Mouse (Mus musculus): ENCODE measurements around the gene Nr6a1. TPM values are rescaled to one million over a fixed set of nuclear protein-coding genes. Genes with fewer than 3 reads are reported as not detected.
A peak's percentile ranks its signal among the peaks of the same experiment; 100 is the strongest.

Gene Nr6a1
- total and polyA plus RNA-seq, 2 experiments, result 5.9 to 14.8 TPM

DNA sequence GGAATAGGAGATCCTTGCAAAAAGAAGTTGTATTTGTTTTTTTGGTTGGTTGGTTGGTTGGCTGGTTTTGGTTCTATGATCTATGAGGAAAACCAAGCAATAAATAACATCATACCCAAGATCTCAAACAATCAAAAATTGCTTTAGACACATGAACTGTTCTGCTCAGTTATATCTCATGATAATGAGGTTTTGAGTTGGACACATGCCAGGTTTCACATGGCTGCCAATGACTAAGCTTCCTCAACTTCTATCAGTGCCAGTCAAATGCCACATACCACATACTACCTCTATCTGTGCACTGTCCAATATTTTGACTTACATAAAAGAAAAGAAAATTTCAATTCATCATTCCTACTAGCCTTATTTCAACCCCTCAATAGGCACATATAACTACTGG lies 101.3 kb downstream of the Nr6a1 start:
- no peak for TF ChIP-seq CTCF (IDR thresholded peaks at IDR 0.05; ENCODE audit: low read depth, low read length)
- TF ChIP-seq POLR2A (IDR thresholded peaks at IDR 0.05; ENCODE audit: extremely low read depth, insufficient read depth, low read length), result no peak
- DNase-seq (ENCODE audit: extremely low read depth, low read depth, low spot score), result peak; percentile 19
- Histone ChIP-seq H3K4me3 (ENCODE audit: insufficient read depth, low read depth, low read length) (no peak overlapping the region), H3K4me1 (ENCODE audit: control insufficient read depth, insufficient read depth, low read length) (peaks cover 7% of the 10 kb centered on the region), H3K27ac (replicated peaks; ENCODE audit: insufficient read depth, low read depth, low read length) (no peak overlapping the region), H3K36me3 (ENCODE audit: control insufficient read depth, insufficient read depth, low read length) (no peaks in the 10 kb centered on the region), H3K27me3 (ENCODE audit: control insufficient read depth, insufficient read depth, low read length) (no peaks in the 10 kb centered on the region), H3K9ac (ENCODE audit: low read depth, low read length) (no peak overlapping the region), H3K79me2 (ENCODE audit: control insufficient read depth, insufficient read depth, low read length) (no peaks in the 10 kb centered on the region; the same call in 1 of the 2 replicates)

DNA sequence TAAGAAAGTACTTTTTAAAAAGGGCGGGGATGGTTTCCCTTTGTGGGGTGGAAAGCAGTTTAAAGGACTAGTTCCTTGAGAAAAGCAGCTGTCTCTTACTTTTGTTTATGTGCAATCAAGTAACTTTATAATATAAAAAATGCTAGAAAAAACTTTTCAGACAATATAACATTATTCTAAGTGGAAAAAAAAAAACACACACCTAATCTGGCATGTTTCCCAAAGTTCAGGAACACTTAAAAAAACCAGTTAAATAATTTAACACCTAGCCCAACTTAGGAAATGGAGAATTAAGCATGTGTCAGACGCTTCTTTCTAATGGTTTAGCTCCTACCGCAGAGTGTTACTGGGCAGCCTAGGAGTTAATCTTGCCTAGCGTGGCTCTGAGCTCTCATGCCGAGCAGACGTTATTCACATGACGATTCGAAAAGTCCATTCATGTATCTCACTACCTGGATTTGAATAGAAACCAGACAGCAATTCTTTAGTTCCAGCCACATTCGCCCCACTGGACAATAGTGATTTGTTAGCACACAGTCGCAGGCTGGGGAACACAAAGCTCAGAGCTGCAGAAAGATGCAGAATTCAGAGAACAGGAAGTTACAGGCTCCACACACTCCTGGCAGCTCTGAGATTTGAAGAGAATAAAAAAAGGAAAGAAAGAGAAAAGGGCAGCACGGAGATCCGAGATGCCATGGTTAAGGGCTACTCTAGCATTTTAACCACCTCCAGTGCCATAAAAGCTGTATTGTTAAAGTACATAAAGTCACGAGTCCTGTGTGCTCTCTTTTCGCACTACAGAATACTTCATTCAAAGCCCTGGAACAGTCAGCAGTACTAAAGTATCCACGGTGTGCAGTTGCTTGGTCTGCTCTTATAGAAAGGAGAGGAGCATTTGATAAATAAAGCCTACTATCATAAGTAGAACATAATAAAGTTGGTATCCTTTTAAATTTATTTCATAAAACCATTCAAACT lies 102.4 kb downstream of the Nr6a1 start:
- Histone ChIP-seq H3K79me2 (ENCODE audit: control insufficient read depth, insufficient read depth, low read length) (no peaks in the 10 kb centered on the region; the same call in 1 of the 2 replicates), H3K27me3 (ENCODE audit: control insufficient read depth, insufficient read depth, low read length) (no peaks in the 10 kb centered on the region), H3K9ac (ENCODE audit: low read depth, low read length) (peak overlapping the region; percentile 6; the same call in 1 of the 2 replicates), H3K27ac (replicated peaks; ENCODE audit: insufficient read depth, low read depth, low read length) (no peak overlapping the region), H3K4me1 (ENCODE audit: control insufficient read depth, insufficient read depth, low read length) (peaks cover 7% of the 10 kb centered on the region), H3K36me3 (ENCODE audit: control insufficient read depth, insufficient read depth, low read length) (no peaks in the 10 kb centered on the region), H3K4me3 (ENCODE audit: insufficient read depth, low read depth, low read length) (peak overlapping the region; percentile 14)
- WGBS, result 22% methylated on average over 15 of the region's 15 CpGs
- TF ChIP-seq CTCF (IDR thresholded peaks at IDR 0.05; ENCODE audit: low read depth, low read length), result no peak
- peak; percentile 64 for DNase-seq (ENCODE audit: extremely low read depth, low read depth, low spot score)

DNA sequence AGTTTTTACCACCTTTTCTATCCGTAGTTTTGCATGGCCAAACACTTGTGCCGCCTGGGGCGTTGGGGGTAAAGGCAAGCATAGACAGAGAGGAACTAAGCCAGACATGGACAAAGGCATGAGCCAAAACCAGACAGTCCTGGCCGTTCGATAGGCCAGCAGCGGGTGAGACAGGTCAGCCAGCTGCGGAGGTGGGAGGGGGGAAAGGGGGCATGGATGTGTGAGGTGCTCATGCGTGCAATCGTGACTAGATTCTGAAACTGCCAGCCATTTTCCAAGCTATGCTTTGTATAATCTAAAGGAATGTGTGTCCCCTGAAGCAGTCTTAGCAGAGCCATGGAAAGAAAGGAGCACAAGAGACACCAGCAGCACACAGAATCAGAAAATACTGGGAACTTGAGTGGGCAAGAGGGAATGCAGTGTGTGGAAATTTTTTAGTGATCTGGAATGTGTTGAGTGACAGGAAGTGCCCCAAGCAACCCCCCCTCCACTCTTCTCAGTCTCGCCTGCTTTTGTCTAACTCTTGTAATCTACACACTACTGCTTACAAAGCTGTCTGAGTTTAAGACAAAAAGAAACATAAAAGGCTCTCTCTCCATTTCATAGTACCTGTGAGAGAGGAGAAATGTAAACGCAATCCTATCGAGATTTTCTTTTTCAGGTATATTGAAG lies 103.4 kb downstream of the Nr6a1 start:
- peak overlapping the region; percentile 18 for H3K4me3 ChIP-seq (ENCODE audit: insufficient read depth, low read depth, low read length)
- H3K36me3 ChIP-seq (ENCODE audit: control insufficient read depth, insufficient read depth, low read length), result no peaks in the 10 kb centered on the region
- peak overlapping the region; percentile 52; the same call in 1 of the 2 replicates for H3K9ac ChIP-seq (ENCODE audit: low read depth, low read length)
- H3K4me1 ChIP-seq (ENCODE audit: control insufficient read depth, insufficient read depth, low read length), result peaks cover 7% of the 10 kb centered on the region
- no peaks in the 10 kb centered on the region; the same call in 1 of the 2 replicates for H3K79me2 ChIP-seq (ENCODE audit: control insufficient read depth, insufficient read depth, low read length)
- no peaks in the 10 kb centered on the region for H3K27me3 ChIP-seq (ENCODE audit: control insufficient read depth, insufficient read depth, low read length)
- TF ChIP-seq POLR2A (IDR thresholded peaks at IDR 0.05; ENCODE audit: extremely low read depth, insufficient read depth, low read length) (no peak), CTCF (IDR thresholded peaks at IDR 0.05; ENCODE audit: low read depth, low read length) (no peak)
- peak; percentile 83 for DNase-seq (ENCODE audit: extremely low read depth, low read depth, low spot score)
- peak overlapping the region; percentile 37 for H3K27ac ChIP-seq (replicated peaks; ENCODE audit: insufficient read depth, low read depth, low read length)
- WGBS, result 3% methylated on average over 12 of the region's 12 CpGs

DNA sequence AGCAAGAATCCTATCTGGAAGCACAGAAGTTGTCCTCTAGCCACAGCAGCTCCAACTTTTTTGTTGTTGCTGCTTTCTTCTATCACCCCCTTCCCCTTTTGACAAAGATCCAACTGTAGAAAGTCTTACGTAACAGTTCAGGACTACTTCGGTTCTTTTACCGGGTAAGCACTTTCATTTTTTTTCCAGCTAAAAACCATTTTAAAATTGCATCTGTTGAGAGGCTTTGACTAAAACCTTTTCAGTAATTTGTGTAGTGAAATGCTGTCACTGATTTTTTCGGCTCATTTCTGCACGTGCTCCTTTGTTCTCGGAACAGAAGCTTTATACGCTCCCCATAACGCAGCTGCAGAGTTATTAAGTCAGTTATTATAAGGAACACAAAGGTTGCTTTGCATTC lies 104.1 kb downstream of the Nr6a1 start:
- no peaks in the 10 kb centered on the region; the same call in 1 of the 2 replicates for H3K79me2 ChIP-seq (ENCODE audit: control insufficient read depth, insufficient read depth, low read length)
- peak overlapping the region; percentile 18 for H3K4me3 ChIP-seq (ENCODE audit: insufficient read depth, low read depth, low read length)
- H3K36me3 ChIP-seq (ENCODE audit: control insufficient read depth, insufficient read depth, low read length), result no peaks in the 10 kb centered on the region
- peak overlapping the region; percentile 2; the same call in 1 of the 2 replicates for H3K27ac ChIP-seq (replicated peaks; ENCODE audit: insufficient read depth, low read depth, low read length)
- no peak overlapping the region for H3K9ac ChIP-seq (ENCODE audit: low read depth, low read length)
- peak; percentile 52 for DNase-seq (ENCODE audit: extremely low read depth, low read depth, low spot score)
- peaks cover 7% of the 10 kb centered on the region for H3K4me1 ChIP-seq (ENCODE audit: control insufficient read depth, insufficient read depth, low read length)
- no peaks in the 10 kb centered on the region for H3K27me3 ChIP-seq (ENCODE audit: control insufficient read depth, insufficient read depth, low read length)
- 7% methylated on average over 8 of the region's 8 CpGs for WGBS
- TF ChIP-seq POLR2A (IDR thresholded peaks at IDR 0.05; ENCODE audit: extremely low read depth, insufficient read depth, low read length) (no peak), CTCF (IDR thresholded peaks at IDR 0.05; ENCODE audit: low read depth, low read length) (no peak)

DNA sequence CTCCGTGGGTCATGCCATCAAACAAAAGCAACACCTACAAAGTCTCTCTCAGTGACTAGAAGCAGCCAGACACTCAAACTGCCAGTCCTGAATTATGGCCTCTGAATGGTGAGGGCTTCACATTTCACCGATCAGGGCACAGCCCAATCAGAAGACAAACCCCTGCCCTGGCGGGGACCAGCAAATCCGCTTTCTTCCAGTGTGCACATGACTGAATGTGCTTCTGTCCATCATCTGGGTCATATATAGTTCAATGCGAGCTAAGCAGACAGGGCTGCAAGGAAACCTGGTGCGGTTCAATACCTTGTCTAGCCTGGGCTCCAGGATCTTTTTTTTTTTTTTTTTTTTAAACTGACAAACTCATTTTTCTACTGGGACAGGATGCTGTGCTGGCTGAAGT lies 104.5 kb downstream of the Nr6a1 start:
- peak overlapping the region; percentile 18; the same call in 1 of the 2 replicates for H3K4me3 ChIP-seq (ENCODE audit: insufficient read depth, low read depth, low read length)
- no peaks in the 10 kb centered on the region for H3K27me3 ChIP-seq (ENCODE audit: control insufficient read depth, insufficient read depth, low read length)
- H3K36me3 ChIP-seq (ENCODE audit: control insufficient read depth, insufficient read depth, low read length), result no peaks in the 10 kb centered on the region
- no peak for TF ChIP-seq CTCF (IDR thresholded peaks at IDR 0.05; ENCODE audit: low read depth, low read length)
- TF ChIP-seq POLR2A (IDR thresholded peaks at IDR 0.05; ENCODE audit: extremely low read depth, insufficient read depth, low read length), result no peak
- H3K4me1 ChIP-seq (ENCODE audit: control insufficient read depth, insufficient read depth, low read length), result peaks cover 7% of the 10 kb centered on the region
- H3K79me2 ChIP-seq (ENCODE audit: control insufficient read depth, insufficient read depth, low read length), result no peaks in the 10 kb centered on the region; the same call in 1 of the 2 replicates
- no peak for DNase-seq (ENCODE audit: extremely low read depth, low read depth, low spot score)
- 35% methylated on average over 6 of the region's 6 CpGs for WGBS
- no peak overlapping the region for H3K9ac ChIP-seq (ENCODE audit: low read depth, low read length)
- peak overlapping the region; percentile 2; the same call in 1 of the 2 replicates for H3K27ac ChIP-seq (replicated peaks; ENCODE audit: insufficient read depth, low read depth, low read length)
